Mouse (Mus musculus) heart, postnatal 25 days (tissue): Measurements from ENCODE around the gene Ptprq. TPM values are rescaled to one million over a fixed set of nuclear protein-coding genes. Genes with fewer than 3 reads are reported as not detected.

Experiments used
- DNase-seq: peaks from one replicate; pipeline ENCODE4 v3.0.0; 2022; ENCODE audit warnings: low spot score
- intact Hi-C: fragments of 180-260 bp; cut with DNase I; formaldehyde crosslinking; loops from one replicate; pipeline ENCODE4 v1.15.1; 2025
- total RNA-seq, 2 experiments: library from RNA; stranded (reverse); gene quantifications; 2 replicates each; pipeline ENCODE4 v1.2.3; 2021

Gene Ptprq
- total RNA-seq, 2 experiments from 2014 or later: 0.06 TPM; not detected in 1

- intact Hi-C loops: no loop called here
- DNase-seq: no peak
Measured at GRCm38 (mm10) chr10:107661970-107662369, 57.9 kb downstream of the Ptprq start.

- intact Hi-C loops: no loop called here
- DNase-seq: no peak
Measured at GRCm38 (mm10) chr10:107659141-107659540, 60.7 kb downstream of the Ptprq start.

- intact Hi-C loops: no loop called here
- DNase-seq: no peak
Measured at GRCm38 (mm10) chr10:107649687-107650086, 70.2 kb downstream of the Ptprq start.

- intact Hi-C loops: no loop called here
- no peak for DNase-seq
Measured at GRCm38 (mm10) chr10:107628104-107628503, 91.7 kb downstream of the Ptprq start.

- DNase-seq: no peak
- intact Hi-C loops: no loop called here
Measured at GRCm38 (mm10) chr10:107626648-107627047, 93.2 kb downstream of the Ptprq start.

- intact Hi-C loops: no loop called here
Measured at GRCm38 (mm10) chr10:107624211-107624610, 95.6 kb downstream of the Ptprq start.

GRCm38 (mm10) chr10:107615460-107615859, 104.4 kb downstream of the Ptprq start:
- intact Hi-C loops: no loop called here
- DNase-seq: no peak

More at GRCm38 (mm10) chr10:107624211-107624610, 95.6 kb downstream of the Ptprq start:
- DNase-seq: no peak

GRCm38 (mm10) chr10:107601371-107601770, 118.5 kb downstream of the Ptprq start:
- intact Hi-C loops: no loop called here

GRCm38 (mm10) chr10:107583360-107583759, 136.5 kb downstream of the Ptprq start:
- intact Hi-C loops: no loop called here
- no peak for DNase-seq

More at GRCm38 (mm10) chr10:107601371-107601770, 118.5 kb downstream of the Ptprq start:
- no peak for DNase-seq

GRCm38 (mm10) chr10:107569044-107569443, 150.8 kb downstream of the Ptprq start:
- intact Hi-C loops: no loop called here
- DNase-seq: no peak

- no peak for DNase-seq
- intact Hi-C loops: no loop called here
Measured at GRCm38 (mm10) chr10:107568261-107568660, 151.6 kb downstream of the Ptprq start.

- no peak for DNase-seq
- intact Hi-C loops: no loop called here
Measured at GRCm38 (mm10) chr10:107562875-107563274, 157.0 kb downstream of the Ptprq start.

GRCm38 (mm10) chr10:107560881-107561280, 159.0 kb downstream of the Ptprq start:
- no peak for DNase-seq
- intact Hi-C loops: no loop called here

- intact Hi-C loops: no loop called here
- no peak for DNase-seq
Measured at GRCm38 (mm10) chr10:107543026-107543425, 176.8 kb downstream of the Ptprq start.

- intact Hi-C loops: no loop called here
- DNase-seq: no peak
Measured at GRCm38 (mm10) chr10:107528758-107529157, 191.1 kb downstream of the Ptprq start.

GRCm38 (mm10) chr10:107519216-107519615, 200.6 kb downstream of the Ptprq start:
- DNase-seq: no peak
- intact Hi-C loops: no loop called here

- intact Hi-C loops: no loop called here
- DNase-seq: no peak
Measured at GRCm38 (mm10) chr10:107516641-107517040, 203.2 kb downstream of the Ptprq start.

GRCm38 (mm10) chr10:107514735-107515134, 205.1 kb downstream of the Ptprq start:
- no peak for DNase-seq
- intact Hi-C loops: no loop called here

- DNase-seq: no peak
- intact Hi-C loops: no loop called here
Measured at GRCm38 (mm10) chr10:107506397-107506796, 213.5 kb downstream of the Ptprq start.

GRCm38 (mm10) chr10:107503430-107503829, 216.4 kb downstream of the Ptprq start:
- intact Hi-C loops: no loop called here
- DNase-seq: no peak

- intact Hi-C loops: no loop called here
- no peak for DNase-seq
Measured at GRCm38 (mm10) chr10:107502193-107502592, 217.7 kb downstream of the Ptprq start.

- DNase-seq: no peak
- intact Hi-C loops: no loop called here
Measured at GRCm38 (mm10) chr10:107499656-107500055, 220.2 kb downstream of the Ptprq start.

GRCm38 (mm10) chr10:107496402-107496801, 223.4 kb downstream of the Ptprq start:
- intact Hi-C loops: no loop called here
- DNase-seq: no peak
